Mouse (Mus musculus) ES-E14 (cell line): Measurements from ENCODE around the gene Rasd1. TPM values are rescaled to one million over a fixed set of nuclear protein-coding genes. Genes with fewer than 3 reads are reported as not detected.
A peak's percentile ranks its signal among the peaks of the same experiment; 100 is the strongest.

ENCODE experiments used
- DNase-seq: peaks from one replicate; pipeline ENCODE4 v3.0.0-alpha.2; 2013; ENCODE audit warnings: low read depth, low spot score
- H3K27ac ChIP-seq: 2 replicates; pipeline ENCODE4 v1.5.1; 2012; ENCODE audit warnings: low read depth, mild to moderate bottlenecking, low read length, moderate library complexity, mixed read lengths; ENCODE audit not compliant: poor library complexity, insufficient read depth, severe bottlenecking
- H3K36me3 ChIP-seq: 2 replicates; pipeline ENCODE4 v1.6.1; 2012; ENCODE audit warnings: mild to moderate bottlenecking, low read length, moderate library complexity, mixed read lengths; ENCODE audit not compliant: control insufficient read depth, poor library complexity, insufficient read depth, severe bottlenecking
- H3K4me1 ChIP-seq, 2 experiments: fragments of 150-350 bp in 1 of 2; sonication (generic) in 1 of 2; 2 replicates each; pipeline ENCODE4 v1.6.1; 2012; ENCODE audit warnings: low read length in 2 of 2, mild to moderate bottlenecking in 1 of 2, mixed read lengths in 1 of 2; ENCODE audit not compliant: control insufficient read depth in 2 of 2, insufficient read depth in 2 of 2, poor library complexity in 1 of 2
- H3K4me3 ChIP-seq, 2 experiments: fragments of 150-350 bp in 1 of 2; sonication (generic) in 1 of 2; 2 replicates each; pipeline ENCODE4 v1.5.1; 2012; ENCODE audit warnings: low read length in 2 of 2, low read depth in 1 of 2, mild to moderate bottlenecking in 1 of 2, mixed read lengths in 1 of 2; ENCODE audit not compliant: insufficient read depth in 1 of 2, poor library complexity in 1 of 2, severe bottlenecking in 1 of 2
- H3K9ac ChIP-seq: 2 replicates; pipeline ENCODE4 v1.6.1; 2012; ENCODE audit warnings: low read depth, mild to moderate bottlenecking, low read length, mixed read lengths; ENCODE audit not compliant: poor library complexity, insufficient read depth, severe bottlenecking
- H3K9me3 ChIP-seq: fragments of 150-350 bp; sonication (generic); 2 replicates; pipeline ENCODE4 v1.6.1; 2012; ENCODE audit warnings: low read depth, mild to moderate bottlenecking, low read length; ENCODE audit not compliant: control insufficient read depth, insufficient read depth
- CHD2 ChIP-seq: IDR thresholded peaks from 2 replicates; pipeline ENCODE4 v1.6.1; 2014; ENCODE audit warnings: mild to moderate bottlenecking, low read depth, low read length, inconsistent platforms
- HCFC1 ChIP-seq: IDR thresholded peaks from 2 replicates; pipeline ENCODE4 v1.6.1; 2012; ENCODE audit warnings: low read length, inconsistent platforms, borderline replicate concordance; ENCODE audit not compliant: insufficient read depth
- MAFK ChIP-seq: IDR thresholded peaks from 2 replicates; pipeline ENCODE4 v1.6.1; 2014; ENCODE audit warnings: mild to moderate bottlenecking, low read depth, low read length, inconsistent platforms; ENCODE audit not compliant: insufficient read depth
- ZC3H11A ChIP-seq: IDR thresholded peaks from 2 replicates; pipeline ENCODE4 v1.6.1; 2012; ENCODE audit warnings: low read depth, mild to moderate bottlenecking, inconsistent platforms, low read length, borderline replicate concordance
- ZNF384 ChIP-seq: IDR thresholded peaks from 2 replicates; pipeline ENCODE4 v1.6.1; 2012; ENCODE audit warnings: low read depth, low read length, inconsistent platforms
- in situ Hi-C, 2 experiments: fragments of 600-800 bp; cut with MboI; formaldehyde crosslinking; loops; one replicate each; pipeline ENCODE4 v1.15.1; 2025; ENCODE audit warnings: low sequenced_read_pairs in 2 of 2, inconsistent platforms in 1 of 2; ENCODE audit not compliant: unreplicated experiment in 2 of 2
- total RNA-seq: library from RNA; depleted of rRNA; stranded (reverse); fragments of 300-350 nt; gene quantifications from 2 replicates; pipeline ENCODE4 v1.2.3, GENCODE M21; 2012

Rasd1 gene
- total RNA-seq, 1 experiment: 0.85 TPM

DNA sequence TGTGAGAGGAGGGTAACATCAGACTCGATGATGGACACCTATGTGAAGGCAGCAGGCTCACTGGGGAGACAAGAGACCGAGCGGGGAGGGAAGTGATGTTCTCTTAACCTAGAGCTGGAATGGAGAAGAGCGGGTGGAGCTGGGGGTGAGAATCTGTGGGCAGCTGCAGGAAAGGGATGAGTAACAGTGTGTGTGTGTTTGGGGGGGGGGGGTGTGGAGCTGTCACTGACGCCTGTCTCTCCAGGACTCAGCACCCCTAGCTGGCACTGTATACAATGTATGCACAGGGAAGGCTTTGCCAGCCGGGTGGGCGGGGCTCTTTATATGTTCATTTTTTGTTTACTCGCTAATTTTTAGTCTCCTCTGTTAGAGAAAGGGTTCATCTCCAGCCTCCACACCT is 39.1 kb upstream of the Rasd1 start:
- no peak for DNase-seq
- TF ChIP-seq ZNF384 (no peak), ZC3H11A (no peak), MAFK (no peak), HCFC1 (no peak), CHD2 (no peak)
- no peaks in the 10 kb centered on the region for H3K36me3 ChIP-seq
- no peak overlapping the region for H3K27ac ChIP-seq
- H3K9me3 ChIP-seq: no peaks in the 10 kb centered on the region
- peaks cover 0 to 2% of the 10 kb centered on the region in 2 experiments; a peak in 1 of 4 replicates for H3K4me1 ChIP-seq
- H3K4me3 ChIP-seq: no peak overlapping the region
- no peak overlapping the region for H3K9ac ChIP-seq
- in situ Hi-C loops: no loop called here

DNA sequence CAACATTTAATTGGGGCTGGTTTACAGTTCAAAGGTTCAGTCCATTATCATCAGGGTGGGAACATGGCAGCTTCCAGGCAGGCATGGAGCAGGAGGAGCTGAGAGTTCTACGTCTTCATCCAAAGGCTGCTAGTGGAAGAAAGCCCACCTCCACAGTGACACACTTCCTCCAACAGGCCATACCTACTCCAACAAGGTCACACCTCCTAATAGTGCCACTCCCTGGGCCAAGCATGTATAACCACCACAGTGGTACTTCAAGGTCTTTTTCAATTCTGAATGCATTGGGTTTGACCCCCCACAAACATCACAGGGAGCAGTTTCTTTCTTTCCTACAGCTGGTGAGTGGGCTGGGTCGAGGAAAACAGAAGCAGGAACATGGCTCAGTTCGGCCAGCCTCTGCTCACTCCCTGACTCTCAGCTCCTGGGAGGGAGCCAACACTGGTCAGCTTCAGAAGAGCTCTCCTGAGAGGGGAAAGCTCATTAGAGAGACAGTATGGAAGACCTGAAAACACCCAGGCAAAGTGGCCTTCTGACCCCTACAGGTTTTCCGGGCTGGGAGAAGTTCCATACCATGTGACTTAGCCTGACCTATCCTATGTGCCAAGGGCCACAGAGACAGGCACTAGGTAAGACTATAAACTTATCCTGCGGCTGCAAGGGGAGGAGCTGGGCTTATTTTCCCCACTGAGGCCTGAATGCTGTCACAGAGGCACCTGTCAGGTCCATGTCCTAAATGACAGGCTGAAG is 36.7 kb upstream of the Rasd1 start:
- DNase-seq: peak; percentile 19
- no peak overlapping the region for H3K4me3 ChIP-seq
- no peaks in the 10 kb centered on the region for H3K36me3 ChIP-seq
- H3K9me3 ChIP-seq: no peaks in the 10 kb centered on the region
- in situ Hi-C loops: no loop called here
- TF ChIP-seq ZC3H11A: no peak
- no peak for TF ChIP-seq CHD2
- TF ChIP-seq ZNF384: no peak
- TF ChIP-seq MAFK: no peak
- no peak for TF ChIP-seq HCFC1
- H3K27ac ChIP-seq: no peak overlapping the region
- H3K9ac ChIP-seq: no peak overlapping the region
- H3K4me1 ChIP-seq: peaks cover 0 to 2% of the 10 kb centered on the region in 2 experiments; a peak in 1 of 4 replicates

DNA sequence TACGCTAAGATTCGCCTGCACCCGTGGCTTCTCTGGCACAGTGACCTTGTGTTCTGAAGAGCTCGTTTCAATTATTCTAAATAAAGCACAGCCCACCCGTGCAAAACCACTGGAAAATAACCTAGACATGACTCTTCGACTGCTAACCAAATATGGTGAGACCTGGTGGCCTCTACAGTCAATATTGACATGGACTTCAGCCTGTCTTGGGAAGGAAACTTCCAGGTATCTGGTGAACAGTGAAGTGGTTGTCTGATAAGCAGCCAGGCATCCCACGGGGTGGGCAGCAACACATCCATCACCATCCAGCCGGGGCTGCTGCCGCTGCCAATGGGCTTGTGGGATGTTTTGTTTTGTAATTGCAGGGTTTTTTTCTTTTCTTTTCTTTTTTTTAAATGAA is 29.6 kb upstream of the Rasd1 start:
- Histone ChIP-seq H3K4me1 (no peaks in the 10 kb centered on the region), H3K27ac (no peak overlapping the region), H3K4me3 (no peak overlapping the region), H3K9ac (no peak overlapping the region), H3K9me3 (0 out of 2 replicates have a peak, but pooled peaks cover 2% of the 10 kb centered on the region), H3K36me3 (no peaks in the 10 kb centered on the region)
- DNase-seq: no peak
- in situ Hi-C loops: no loop called here
- no peak for TF ChIP-seq CHD2
- no peak for TF ChIP-seq ZC3H11A
- no peak for TF ChIP-seq HCFC1
- no peak for TF ChIP-seq ZNF384
- no peak for TF ChIP-seq MAFK

DNA sequence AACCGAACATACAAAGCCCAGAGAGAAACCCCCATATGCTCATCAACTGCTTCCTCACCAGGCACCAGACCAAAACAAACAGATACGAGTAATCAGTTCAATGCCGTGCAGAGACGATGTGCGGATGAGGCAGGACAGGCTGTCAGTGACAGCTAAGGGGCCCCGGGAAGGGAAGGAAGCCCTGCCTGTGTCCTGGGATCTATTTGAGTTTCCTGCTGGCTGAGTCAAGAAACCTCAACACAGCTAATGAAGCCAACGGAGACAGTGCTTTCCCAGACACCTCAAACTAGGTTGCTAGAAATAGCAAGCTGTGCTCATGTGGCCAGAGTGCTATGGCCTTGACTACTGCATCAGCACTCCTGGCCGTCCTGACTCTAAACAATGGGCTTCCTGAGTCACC is 26.6 kb upstream of the Rasd1 start:
- H3K9me3 ChIP-seq: 0 out of 2 replicates have a peak, but pooled peaks cover 2% of the 10 kb centered on the region
- DNase-seq: no peak
- TF ChIP-seq CHD2 (no peak), ZC3H11A (no peak), MAFK (no peak), HCFC1 (no peak), ZNF384 (no peak)
- in situ Hi-C loops: no loop called here
- H3K36me3 ChIP-seq: no peaks in the 10 kb centered on the region
- H3K4me1 ChIP-seq: no peaks in the 10 kb centered on the region
- H3K27ac ChIP-seq: no peak overlapping the region
- H3K4me3 ChIP-seq: no peak overlapping the region
- H3K9ac ChIP-seq: no peak overlapping the region

DNA sequence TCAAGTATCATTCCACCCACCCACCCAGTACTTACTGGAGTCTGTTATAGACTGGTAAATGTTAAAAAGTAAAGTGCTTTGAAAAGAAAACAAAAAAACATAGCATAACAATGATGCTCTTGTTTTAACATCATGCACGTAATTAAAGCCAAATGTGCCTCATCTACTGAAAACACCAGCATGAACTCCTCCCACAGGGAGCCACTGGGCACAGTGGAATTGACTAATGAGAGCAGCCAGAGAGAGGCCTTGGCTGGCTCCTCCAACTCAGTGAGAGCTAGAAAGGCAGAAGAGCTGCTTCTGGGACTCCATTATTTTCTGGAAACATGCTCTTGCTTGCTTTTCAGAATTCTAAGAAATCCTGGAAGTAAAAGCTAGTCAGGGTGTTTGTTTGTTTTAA is 24.7 kb upstream of the Rasd1 start:
- no peak overlapping the region for H3K9ac ChIP-seq
- no peaks in the 10 kb centered on the region for H3K36me3 ChIP-seq
- 0 out of 2 replicates have a peak, but pooled peaks cover 2% of the 10 kb centered on the region for H3K9me3 ChIP-seq
- no peak overlapping the region for H3K27ac ChIP-seq
- in situ Hi-C loops: no loop called here
- no peak for DNase-seq
- TF ChIP-seq ZC3H11A: no peak
- TF ChIP-seq CHD2: no peak
- no peak for TF ChIP-seq HCFC1
- no peak for TF ChIP-seq ZNF384
- no peak for TF ChIP-seq MAFK
- H3K4me1 ChIP-seq: no peaks in the 10 kb centered on the region
- H3K4me3 ChIP-seq: no peak overlapping the region
